ENCODE assay signal across 22 mouse cellular contexts in the genomic region with DNA sequence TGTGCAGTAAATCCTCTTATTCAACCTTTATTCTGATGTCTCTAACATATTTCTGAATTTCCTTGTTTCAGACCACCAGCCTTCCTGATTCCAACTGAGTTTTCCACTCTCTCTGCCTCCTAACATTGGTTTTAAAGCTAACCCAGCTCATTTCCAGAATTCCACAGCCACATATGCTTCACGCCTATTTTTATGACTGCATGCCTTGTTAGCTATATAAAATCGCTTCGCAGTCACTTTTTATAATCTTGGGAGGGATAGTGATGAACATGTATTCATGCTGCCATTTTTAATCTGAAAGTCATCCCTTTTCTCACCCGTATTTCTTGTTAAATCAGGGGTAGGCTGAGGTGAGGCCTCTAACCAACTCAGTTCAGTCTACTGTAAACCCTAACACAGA. TPM values are rescaled to one million over a fixed set of nuclear protein-coding genes. Genes with fewer than 3 reads are reported as not detected.
"Had no signal": no experiment of that assay in that cellular context is flagged by ENCODE, and none has a peak within 500 bp of the region (broad histone marks: within the 10 kb centered on the region; RNA-seq: fewer than 3 reads in every experiment).

No protein-coding gene starts in this region.

- H3K27me3 ChIP-seq: lung, embryonic 15.5 days; megakaryocyte, embryonic 14.5 days; midbrain, embryonic 13.5 days; midbrain, embryonic 15.5 days; neural tube, embryonic 12.5 days; stomach, embryonic 15.5 days had no signal

- H3K9me3 ChIP-seq: lung, embryonic 15.5 days; megakaryocyte, embryonic 14.5 days; midbrain, embryonic 13.5 days; midbrain, embryonic 15.5 days; neural tube, embryonic 12.5 days; stomach, embryonic 15.5 days had no signal

- H3K4me2 ChIP-seq: lung, embryonic 15.5 days; midbrain, embryonic 11.5 days; midbrain, embryonic 13.5 days; midbrain, embryonic 15.5 days; neural tube, embryonic 12.5 days; stomach, embryonic 15.5 days had no signal

- H3K9ac ChIP-seq: lung, embryonic 15.5 days; midbrain, embryonic 13.5 days; midbrain, embryonic 15.5 days; neural tube, embryonic 12.5 days; stomach, embryonic 15.5 days had no signal

- H3K27ac ChIP-seq: lung, embryonic 15.5 days; macrophage; midbrain, embryonic 13.5 days; midbrain, embryonic 15.5 days; neural tube, embryonic 12.5 days; stomach, embryonic 15.5 days; stomach, postnatal 0 days had no signal

- DNase-seq: lung, adult 2 months; lung, postnatal 14 days; lung, postnatal 36 days; right cerebral cortex, postnatal 14 days; thymus, adult 18-20 months; thymus, postnatal 14 days; thymus, postnatal 36 days had no signal

- H3K36me3 ChIP-seq: lung, embryonic 15.5 days; midbrain, embryonic 13.5 days; midbrain, embryonic 15.5 days; neural tube, embryonic 12.5 days; stomach, embryonic 15.5 days had no signal

- H3K4me3 ChIP-seq: lung, embryonic 15.5 days; megakaryocyte, embryonic 14.5 days; midbrain, embryonic 13.5 days; midbrain, embryonic 15.5 days; neural tube, embryonic 12.5 days; stomach, embryonic 15.5 days had no signal

- ATAC-seq: lung, postnatal 0 days; midbrain, embryonic 13.5 days; midbrain, embryonic 15.5 days had no signal

RNA-seq across cellular contexts. Expression of a gene that starts 8.6 kb away (rescaled TPM):
- total RNA-seq: midbrain, postnatal 0 days; monocyte, adult 5-6 weeks had no signal
- polyA plus RNA-seq: macrophage; neural tube, embryonic 14.5 days had no signal

RNA-seq across cellular contexts. Expression of a gene that starts 37.3 kb away (rescaled TPM):
- total RNA-seq: megakaryocyte progenitor cell, adult 5-6 weeks; monocyte, adult 5-6 weeks; neutrophil, adult 5-6 weeks had no signal
- polyA plus RNA-seq: lung, postnatal 0 days; macrophage had no signal
